Mouse (Mus musculus) CH12.LX (cell line): ENCODE results near the gene Gm40193.

Experiments
- CTCF ChIP-seq, 2 experiments: IDR thresholded peaks in 1 of 2; conservative IDR thresholded peaks in 1 of 2; 2 replicates each; pipeline ENCODE4 v1.5.1; 2011 to 2012; ENCODE audit warnings: low read depth in 2 of 2, low read length in 2 of 2, improper control_type of control experiment in 1 of 2, inconsistent platforms in 1 of 2, mild to moderate bottlenecking in 1 of 2, moderate library complexity in 1 of 2
- JUN ChIP-seq: IDR thresholded peaks from 2 replicates; pipeline ENCODE4 v1.6.1; 2011; ENCODE audit warnings: low read depth, mild to moderate bottlenecking, low read length, improper control_type of control experiment, moderate library complexity; ENCODE audit not compliant: insufficient read depth
- MAX ChIP-seq: IDR thresholded peaks from 2 replicates; pipeline ENCODE4 v1.6.1; 2011; ENCODE audit warnings: low read length, improper control_type of control experiment
- RCOR1 ChIP-seq: conservative IDR thresholded peaks from 2 replicates; pipeline ENCODE4 v1.6.1; 2012; ENCODE audit warnings: low read depth, mild to moderate bottlenecking, inconsistent platforms, low read length, improper control_type of control experiment
- TBP ChIP-seq: conservative IDR thresholded peaks from 2 replicates; pipeline ENCODE4 v1.6.1; 2011; ENCODE audit warnings: low read depth, low read length, improper control_type of control experiment

GRCm38 (mm10) chr11:70539877-70540587 lies 7.3 kb upstream of the Gm40193 start, which contains the start of gene Pld2:
- TF ChIP-seq CTCF (conservative IDR thresholded peaks at IDR 0.05 in 1 of 2, IDR thresholded peaks at IDR 0.05 in 1 of 2; ENCODE audit: low read depth in 2 of 2, low read length in 2 of 2) = peak in 1 of 2 experiments; percentile 85; a peak in 2 of 4 replicates
- no peak for TF ChIP-seq TBP
- no peak; the same call in 1 of the 2 replicates for TF ChIP-seq MAX
- TF ChIP-seq JUN = no peak
- TF ChIP-seq RCOR1 = no peak
